Mouse (Mus musculus) MEL (cell line): ENCODE data around the gene Prss40. TPM values are rescaled to one million over a fixed set of nuclear protein-coding genes. Genes with fewer than 3 reads are reported as not detected.

ENCODE experiments used
- DNase-seq: peaks from one replicate; pipeline ENCODE4 v3.0.0; 2011; ENCODE audit warnings: low read depth, low spot score
- H3K27ac ChIP-seq: 2 replicates; pipeline ENCODE4 v1.5.1; 2012; ENCODE audit warnings: low read depth, mild to moderate bottlenecking, control low read depth, low read length, moderate library complexity; ENCODE audit not compliant: control insufficient read depth
- H3K27me3 ChIP-seq, 2 experiments: fragments of 150-350 bp in 1 of 2; sonication (generic) in 1 of 2; 2 replicates each; pipeline ENCODE4 v1.6.1; 2012; ENCODE audit warnings: low read length in 2 of 2, mild to moderate bottlenecking in 2 of 2, improper control_type of control experiment in 1 of 2, moderate library complexity in 1 of 2; ENCODE audit not compliant: insufficient read depth in 2 of 2, control insufficient read depth in 1 of 2
- H3K36me3 ChIP-seq, 2 experiments: 2 replicates each; pipeline ENCODE4 v1.6.1; 2012 to 2014; ENCODE audit warnings: low read length in 2 of 2, improper control_type of control experiment in 1 of 2, inconsistent platforms in 1 of 2, mild to moderate bottlenecking in 1 of 2; ENCODE audit not compliant: insufficient read depth in 2 of 2, control insufficient read depth in 1 of 2
- H3K4me1 ChIP-seq, 2 experiments: fragments of 150-350 bp in 1 of 2; sonication (generic) in 1 of 2; 2 replicates each; pipeline ENCODE4 v1.6.1; 2012; ENCODE audit warnings: low read length in 2 of 2, improper control_type of control experiment in 1 of 2, mild to moderate bottlenecking in 1 of 2; ENCODE audit not compliant: insufficient read depth in 2 of 2, control insufficient read depth in 1 of 2
- H3K4me3 ChIP-seq, 2 experiments: fragments of 150-350 bp in 1 of 2; sonication (generic) in 1 of 2; 2 replicates each; pipeline ENCODE4 v1.5.1; 2012; ENCODE audit warnings: low read depth in 2 of 2, low read length in 2 of 2, mild to moderate bottlenecking in 2 of 2, moderate library complexity in 2 of 2, control low read depth in 1 of 2, improper control_type of control experiment in 1 of 2; ENCODE audit not compliant: control insufficient read depth in 1 of 2, insufficient read depth in 1 of 2
- H3K79me2 ChIP-seq: 2 replicates; pipeline ENCODE4 v1.6.1; 2012; ENCODE audit warnings: mild to moderate bottlenecking, low read length, moderate library complexity; ENCODE audit not compliant: control insufficient read depth, poor library complexity, insufficient read depth
- H3K9ac ChIP-seq: 2 replicates; pipeline ENCODE4 v1.6.1; 2012; ENCODE audit warnings: low read depth, mild to moderate bottlenecking, control low read depth, low read length, moderate library complexity; ENCODE audit not compliant: control insufficient read depth, poor library complexity, severe bottlenecking
- H3K9me3 ChIP-seq: fragments of 150-350 bp; sonication (generic); replicated peaks from 2 replicates; pipeline ENCODE4 v1.6.1; 2012; ENCODE audit warnings: mild to moderate bottlenecking, low read length, improper control_type of control experiment, moderate library complexity; ENCODE audit not compliant: insufficient read depth
- BHLHE40 ChIP-seq: IDR thresholded peaks from 2 replicates; pipeline ENCODE4 v1.6.1; 2012; ENCODE audit warnings: low read depth, mild to moderate bottlenecking, inconsistent platforms, low read length, improper control_type of control experiment, borderline replicate concordance
- CHD1 ChIP-seq: IDR thresholded peaks from 2 replicates; pipeline ENCODE4 v1.6.1; 2012; ENCODE audit warnings: low read depth, mild to moderate bottlenecking, inconsistent platforms, low read length, improper control_type of control experiment
- ELF1 ChIP-seq: IDR thresholded peaks from 2 replicates; pipeline ENCODE4 v1.6.1; 2014; ENCODE audit warnings: low read depth, mild to moderate bottlenecking, inconsistent platforms, low read length, improper control_type of control experiment, moderate library complexity
- GATA1 ChIP-seq: IDR thresholded peaks from 2 replicates; pipeline ENCODE4 v1.6.1; 2011; ENCODE audit warnings: low read depth, low read length, improper control_type of control experiment
- KAT2A ChIP-seq: conservative IDR thresholded peaks from 2 replicates; pipeline ENCODE4 v1.6.1; 2012; ENCODE audit warnings: low read depth, low read length, improper control_type of control experiment, inconsistent platforms
- MEF2A ChIP-seq: IDR thresholded peaks from 2 replicates; pipeline ENCODE4 v1.6.1; 2014; ENCODE audit warnings: low read depth, mild to moderate bottlenecking, inconsistent platforms, low read length, improper control_type of control experiment; ENCODE audit not compliant: poor library complexity, insufficient replicate concordance, severe bottlenecking; ENCODE audit errors: extremely low read depth
- MYC ChIP-seq: IDR thresholded peaks from 2 replicates; pipeline ENCODE4 v1.6.1; 2011; ENCODE audit warnings: low read depth, mild to moderate bottlenecking, low read length, improper control_type of control experiment, moderate library complexity
- NELFE ChIP-seq: IDR thresholded peaks from 2 replicates; pipeline ENCODE4 v1.6.1; 2011; ENCODE audit warnings: low read depth, low read length, improper control_type of control experiment
- NRF1 ChIP-seq: IDR thresholded peaks from 2 replicates; pipeline ENCODE4 v1.6.1; 2014; ENCODE audit warnings: low read depth, mild to moderate bottlenecking, inconsistent platforms, low read length, improper control_type of control experiment, moderate library complexity; ENCODE audit not compliant: poor library complexity, insufficient read depth, severe bottlenecking
- POLR2A ChIP-seq, 2 experiments: IDR thresholded peaks; 2 replicates each; pipeline ENCODE4 v1.6.1; 2011 to 2012; ENCODE audit warnings: low read length in 2 of 2, mild to moderate bottlenecking in 2 of 2, control low read depth in 1 of 2, improper control_type of control experiment in 1 of 2, low read depth in 1 of 2, moderate library complexity in 1 of 2; ENCODE audit not compliant: control insufficient read depth in 1 of 2, insufficient read depth in 1 of 2, poor library complexity in 1 of 2
- RCOR1 ChIP-seq: IDR thresholded peaks from 2 replicates; pipeline ENCODE4 v1.6.1; 2012; ENCODE audit warnings: low read depth, mild to moderate bottlenecking, inconsistent platforms, low read length, improper control_type of control experiment
- TAL1 ChIP-seq: IDR thresholded peaks from 2 replicates; pipeline ENCODE4 v1.6.1; 2012; ENCODE audit warnings: mild to moderate bottlenecking, inconsistent platforms, low read length, moderate library complexity, mixed read lengths
- TBP ChIP-seq: IDR thresholded peaks from 2 replicates; pipeline ENCODE4 v1.8.0; 2011; ENCODE audit warnings: low read depth, low read length, improper control_type of control experiment
- USF1 ChIP-seq: IDR thresholded peaks from 2 replicates; pipeline ENCODE4 v1.6.1; 2014; ENCODE audit warnings: low read depth, mild to moderate bottlenecking, inconsistent platforms, low read length, improper control_type of control experiment, moderate library complexity
- USF2 ChIP-seq, 2 experiments: IDR thresholded peaks; 2 replicates each; pipeline ENCODE4 v1.6.1; 2011 to 2012; ENCODE audit warnings: improper control_type of control experiment in 2 of 2, low read length in 2 of 2, borderline replicate concordance in 1 of 2, inconsistent platforms in 1 of 2, low read depth in 1 of 2, mild to moderate bottlenecking in 1 of 2; ENCODE audit not compliant: insufficient read depth in 1 of 2
- ZNF384 ChIP-seq: IDR thresholded peaks from 2 replicates; pipeline ENCODE4 v1.6.1; 2012; ENCODE audit warnings: low read depth, mild to moderate bottlenecking, inconsistent platforms, low read length, improper control_type of control experiment
- polyA plus RNA-seq, 2 experiments: library from polyadenylated mRNA; stranded (reverse) in 1 of 2; unstranded in 1 of 2; fragments of >175 nt in 1 of 2; fragments of >200 nt in 1 of 2; gene quantifications; 2 replicates each; pipeline versions ENCODE4 v1.2.1 to v1.2.4; 2012; ENCODE audit warnings: low replicate concordance in 2 of 2, low read depth in 1 of 2; ENCODE audit not compliant: insufficient read length in 2 of 2, insufficient read depth in 1 of 2, missing spikeins in 1 of 2
- total RNA-seq: library from RNA; depleted of rRNA; stranded (reverse); fragments of 300-350 nt; gene quantifications from 2 replicates; pipeline ENCODE4 v1.2.3, GENCODE M21; 2012

The Prss40 gene
- total and polyA plus RNA-seq, 3 experiments: not detected

GRCm38 (mm10) chr1:34582218-34582617 lies 21.5 kb upstream of the Prss40 start:
- Histone ChIP-seq H3K9ac (no peak overlapping the region), H3K27me3 (no peaks in the 10 kb centered on the region), H3K79me2 (no peaks in the 10 kb centered on the region), H3K36me3 (no peaks in the 10 kb centered on the region), H3K4me3 (no peak overlapping the region), H3K27ac (no peak overlapping the region), H3K9me3 (no peaks in the 10 kb centered on the region), H3K4me1 (no peaks in the 10 kb centered on the region)
- no peak for TF ChIP-seq GATA1
- TF ChIP-seq ZNF384: no peak
- no peak for TF ChIP-seq BHLHE40
- no peak for TF ChIP-seq NELFE
- TF ChIP-seq TAL1: no peak
- TF ChIP-seq NRF1: no peak
- TF ChIP-seq USF2 (IDR thresholded peaks at IDR 0.05; ENCODE audit: borderline replicate concordance in 1 of 2, insufficient read depth in 1 of 2, low read depth in 1 of 2, low read length in 2 of 2): no peak
- TF ChIP-seq KAT2A: no peak
- no peak for TF ChIP-seq POLR2A (IDR thresholded peaks at IDR 0.05; ENCODE audit: control insufficient read depth in 1 of 2, insufficient read depth in 1 of 2, low read depth in 1 of 2, low read length in 2 of 2, poor library complexity in 1 of 2)
- no peak for TF ChIP-seq RCOR1
- TF ChIP-seq CHD1: no peak
- DNase-seq: no peak

DNA sequence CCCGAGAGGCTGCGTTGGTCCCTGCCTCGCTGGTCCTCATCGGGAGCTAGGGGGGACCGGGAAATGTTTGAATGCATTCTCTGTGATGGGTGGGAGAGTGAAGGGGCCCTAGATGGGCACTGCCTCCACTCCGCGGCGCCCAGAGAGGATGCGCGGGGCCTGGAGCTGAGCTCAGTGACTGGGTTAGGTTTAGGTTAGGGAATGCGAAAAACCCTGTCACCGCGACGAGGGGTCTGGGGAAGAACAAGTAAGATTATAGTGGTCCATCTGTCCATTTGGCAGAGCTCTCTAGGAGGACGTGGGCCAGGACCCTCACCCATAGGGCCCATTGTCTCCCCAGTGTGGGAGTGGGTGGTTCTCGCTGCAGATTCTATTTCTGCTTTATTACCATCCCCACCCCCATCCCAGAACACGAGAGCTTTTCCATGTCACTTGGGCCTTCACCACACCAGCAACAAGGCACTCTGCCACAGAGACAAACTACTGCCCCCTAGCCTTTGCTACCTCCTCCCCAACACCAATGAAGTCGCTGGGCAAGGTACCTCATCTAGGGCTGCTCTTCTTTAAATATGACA lies 19.1 kb upstream of the Prss40 start:
- no peak for TF ChIP-seq USF1
- TF ChIP-seq ELF1: no peak
- no peak for TF ChIP-seq TBP
- no peak for TF ChIP-seq MEF2A
- no peak for TF ChIP-seq MYC
- Histone ChIP-seq H3K36me3 (no peaks in the 10 kb centered on the region), H3K4me1 (no peaks in the 10 kb centered on the region), H3K9me3 (no peaks in the 10 kb centered on the region), H3K79me2 (no peaks in the 10 kb centered on the region), H3K4me3 (no peak overlapping the region), H3K9ac (no peak overlapping the region), H3K27me3 (no peaks in the 10 kb centered on the region), H3K27ac (no peak overlapping the region)
- DNase-seq: no peak
